Mouse (Mus musculus): ENCODE data around the gene Acads.
"Not testable (repeated sequence)": the region's sequence is repeated elsewhere in the genome, so short reads cannot be mapped to it uniquely, and the experiment has no call there.

Gene Acads

DNA sequence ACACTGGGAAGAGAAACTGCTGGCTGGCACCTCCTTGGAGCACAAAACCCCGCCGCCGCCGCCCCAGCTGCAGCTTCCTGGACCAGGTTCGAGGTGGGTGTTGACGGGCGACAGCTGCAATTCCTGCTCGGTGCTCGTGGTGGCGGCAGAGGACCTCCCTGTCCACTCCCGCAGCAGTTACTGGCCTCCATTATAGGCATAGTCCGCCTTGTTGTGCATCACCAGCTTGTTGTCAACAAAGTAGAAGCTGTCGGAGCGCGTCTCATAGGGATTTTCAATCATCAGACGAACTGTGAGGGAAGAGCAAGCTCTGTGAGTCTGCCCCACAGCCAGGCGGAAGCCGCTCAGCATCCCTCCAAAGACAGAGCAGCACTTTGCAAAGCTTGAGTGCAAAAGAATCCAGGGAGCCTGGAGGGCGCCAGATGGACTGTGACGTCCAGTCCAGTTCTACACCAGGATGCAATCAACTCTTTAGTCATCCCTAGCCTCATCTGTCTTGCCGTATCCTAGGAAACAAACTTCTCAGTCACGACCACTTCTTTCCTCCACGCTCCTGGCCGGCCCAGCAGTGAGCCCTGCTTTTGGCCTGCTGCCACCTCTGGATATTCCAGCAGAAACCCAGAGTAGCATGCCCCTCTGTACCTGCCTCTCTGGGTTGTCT, 6.2 kb upstream of the Acads start:
- DNase-seq (ENCODE audit: extremely low read depth, insufficient read length, low spot score) = peak; percentile 67

DNA sequence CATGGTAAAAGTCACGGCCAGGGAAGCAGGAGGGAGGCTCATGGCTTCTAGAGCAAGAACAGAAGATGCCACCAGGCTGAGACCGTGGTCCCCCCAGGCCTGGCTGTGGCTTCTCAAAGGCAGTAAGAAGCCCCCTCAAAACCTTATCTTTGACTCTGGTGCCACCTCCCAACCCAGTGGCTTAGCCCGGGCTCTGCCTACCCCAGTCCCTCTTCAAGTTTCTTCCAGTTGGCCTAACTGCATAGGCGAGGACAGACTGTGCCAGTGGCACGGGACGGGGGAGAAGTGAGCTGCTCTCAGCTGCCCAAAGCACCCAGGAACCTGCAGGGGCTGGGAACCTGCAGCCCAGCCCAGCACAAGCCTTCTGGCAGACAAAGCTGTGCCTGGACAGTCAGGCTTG, 5.5 kb upstream of the Acads start:
- no peak for DNase-seq (ENCODE audit: extremely low read depth, insufficient read length, low spot score)

DNA sequence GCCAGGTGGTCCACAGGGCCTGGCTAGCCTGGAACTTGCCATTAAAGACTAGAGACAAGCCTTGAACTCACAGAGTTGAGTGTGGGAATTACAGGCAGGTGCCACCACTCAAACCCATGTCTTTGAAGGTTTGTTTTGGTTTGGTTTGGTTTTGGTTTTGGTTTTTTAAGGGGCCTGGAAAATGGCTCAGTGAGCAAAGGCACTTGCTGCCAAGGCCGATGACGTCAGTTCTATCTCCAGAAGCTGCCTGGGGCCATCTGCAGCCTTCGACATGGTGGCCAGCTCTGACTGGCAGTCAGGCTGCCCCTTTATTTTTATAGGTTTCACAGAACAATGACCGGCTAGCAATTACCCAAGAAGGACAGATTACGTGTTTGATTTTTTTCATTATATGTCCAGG, 1.8 kb upstream of the Acads start:
- peak; percentile 52 for DNase-seq (ENCODE audit: extremely low read depth, insufficient read length, low spot score)

DNA sequence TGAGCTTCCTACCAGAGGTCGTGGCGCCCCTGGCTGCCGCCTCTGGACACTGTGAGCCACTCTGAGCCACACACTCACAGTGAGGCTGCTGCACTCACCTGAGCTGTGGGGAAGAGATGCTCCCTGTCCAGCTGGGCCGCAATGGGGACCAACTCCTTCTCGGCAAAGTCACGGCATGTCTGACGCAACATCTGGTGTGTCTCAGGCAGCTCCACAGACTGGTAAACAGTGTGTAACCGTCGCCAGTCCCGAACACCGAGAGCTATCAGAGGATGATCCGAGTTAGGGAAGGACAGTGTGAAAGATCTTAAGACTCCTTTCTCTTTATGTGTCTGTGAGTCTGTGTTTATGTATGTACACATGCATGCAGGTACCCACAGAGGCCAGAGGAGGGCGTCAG, 1.7 kb downstream of the Acads start:
- no peak for DNase-seq (ENCODE audit: extremely low read depth, insufficient read length, low spot score)

DNA sequence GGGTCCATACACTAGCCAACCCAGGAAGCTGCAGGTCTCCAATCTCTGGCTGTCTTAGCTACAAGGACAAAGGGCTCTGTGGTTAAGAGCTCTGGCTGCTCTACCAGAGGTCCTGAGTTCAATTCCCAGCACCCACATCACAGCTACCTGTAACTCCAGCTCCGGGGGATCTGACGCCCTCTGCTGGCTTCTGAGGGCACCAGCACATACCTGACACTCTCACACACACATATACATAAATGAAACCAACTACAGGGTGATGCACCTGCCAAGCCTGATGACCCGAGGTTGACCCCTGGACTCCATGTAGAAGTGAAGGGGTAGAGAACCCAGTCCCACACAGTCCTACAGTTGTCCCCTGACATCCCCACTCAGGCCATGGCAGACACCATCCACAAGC, 2.7 kb downstream of the Acads start:
- no peak for DNase-seq (ENCODE audit: extremely low read depth, insufficient read length, low spot score)

DNA sequence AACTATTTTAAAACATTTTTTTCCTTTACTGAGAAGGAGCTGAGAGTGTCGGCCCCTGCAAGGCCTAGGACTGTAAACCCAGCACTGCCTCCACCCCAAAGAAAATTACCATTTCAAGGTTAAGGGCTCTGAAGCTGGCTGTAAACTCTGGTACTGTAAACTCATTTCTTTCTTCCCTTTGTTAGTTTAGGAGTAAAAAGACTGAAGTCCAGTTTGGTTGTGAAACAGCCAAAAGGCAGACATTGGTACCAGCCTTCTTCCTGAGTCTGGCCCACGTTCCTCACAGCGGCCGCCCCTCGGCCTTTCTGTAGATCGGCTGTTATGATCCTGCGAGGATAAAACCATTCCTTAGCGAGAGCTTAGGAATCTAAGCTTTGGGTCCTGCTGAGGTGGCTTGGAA, 4.6 kb downstream of the Acads start:
- DNase-seq (ENCODE audit: extremely low read depth, insufficient read length, low spot score) = no peak

DNA sequence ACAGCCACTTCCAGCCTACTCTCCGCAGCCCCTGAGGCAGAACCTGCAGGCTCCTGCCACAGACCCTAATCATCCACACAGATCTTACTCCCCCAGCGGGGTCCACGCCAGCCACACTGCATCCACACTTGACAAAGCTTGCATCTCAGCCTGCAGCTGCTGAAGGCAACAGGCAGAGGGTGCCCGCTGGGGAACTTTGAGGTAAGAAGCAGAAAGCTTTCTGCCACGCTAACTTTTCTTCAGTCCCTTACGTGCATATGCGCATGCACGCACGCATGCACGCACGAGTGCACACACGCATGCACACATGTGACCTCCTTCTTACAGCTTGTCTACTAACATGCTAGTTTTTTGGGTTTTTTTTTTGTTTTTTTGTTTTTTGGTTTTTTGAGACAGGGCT, 5.9 kb downstream of the Acads start:
- DNase-seq (ENCODE audit: extremely low read depth, insufficient read length, low spot score) = no peak

DNA sequence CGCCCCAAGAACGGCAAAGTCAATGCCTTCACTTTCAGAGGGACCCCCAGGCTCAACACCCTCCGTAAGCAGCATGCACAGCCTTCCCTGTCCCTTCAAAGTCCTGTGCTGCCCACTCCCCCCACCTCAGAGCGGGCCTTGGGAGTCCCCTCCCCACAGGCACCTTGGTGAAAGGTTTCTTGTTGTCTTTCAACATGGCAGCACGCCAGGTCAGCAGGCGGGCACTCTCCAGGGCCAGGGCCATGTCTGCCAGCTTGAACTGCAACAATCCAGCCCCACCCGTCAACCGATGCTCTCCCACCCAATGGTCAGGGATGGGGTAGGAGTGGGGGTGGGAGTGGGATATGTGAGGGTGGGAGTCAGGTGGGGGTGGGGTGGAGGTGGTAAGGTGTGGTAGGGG, 8.0 kb downstream of the Acads start:
- no peak for DNase-seq (ENCODE audit: extremely low read depth, insufficient read length, low spot score)

DNA sequence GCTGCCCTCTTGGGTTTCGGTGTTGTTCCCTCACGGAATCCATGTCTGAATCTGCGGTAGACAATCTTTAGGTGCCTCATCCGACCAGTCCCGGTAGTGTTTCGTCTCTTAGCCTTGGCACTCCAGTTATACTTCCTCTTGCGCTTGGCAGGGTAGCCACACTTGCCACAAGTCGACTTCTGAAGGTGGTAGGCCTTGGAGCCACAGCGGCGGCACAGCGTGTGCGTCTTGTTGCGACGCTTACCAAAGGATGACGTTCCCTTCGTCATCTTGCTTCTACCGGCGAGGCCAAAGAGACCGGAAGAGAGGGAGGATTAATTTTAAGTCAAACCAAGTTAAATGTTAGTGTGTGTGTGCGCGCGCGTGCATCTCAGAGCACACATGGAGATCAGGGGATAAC, 15.9 kb downstream of the Acads start:
- not testable (repeated sequence) for DNase-seq (ENCODE audit: extremely low read depth, insufficient read length, low spot score)

DNA sequence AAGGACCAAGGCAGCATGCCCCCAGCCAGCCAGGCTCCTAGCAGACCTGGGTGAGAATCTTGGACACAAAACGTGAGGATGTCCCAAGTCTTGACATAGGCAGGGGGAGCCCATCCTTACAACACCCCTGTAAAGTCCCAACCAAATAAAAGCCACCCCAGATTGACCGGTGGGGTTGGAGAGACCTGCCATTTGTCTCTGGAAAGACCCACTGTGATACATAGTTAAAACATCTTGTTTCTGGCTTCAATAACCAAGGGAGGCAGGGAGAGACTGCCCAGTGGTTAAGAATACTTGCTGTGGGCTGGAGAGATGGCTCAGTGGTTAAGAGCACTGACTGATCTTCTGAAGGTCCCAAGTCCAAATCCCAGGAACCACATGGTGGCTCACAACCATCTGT, 16.9 kb downstream of the Acads start:
- DNase-seq (ENCODE audit: extremely low read depth, insufficient read length, low spot score) = no peak

DNA sequence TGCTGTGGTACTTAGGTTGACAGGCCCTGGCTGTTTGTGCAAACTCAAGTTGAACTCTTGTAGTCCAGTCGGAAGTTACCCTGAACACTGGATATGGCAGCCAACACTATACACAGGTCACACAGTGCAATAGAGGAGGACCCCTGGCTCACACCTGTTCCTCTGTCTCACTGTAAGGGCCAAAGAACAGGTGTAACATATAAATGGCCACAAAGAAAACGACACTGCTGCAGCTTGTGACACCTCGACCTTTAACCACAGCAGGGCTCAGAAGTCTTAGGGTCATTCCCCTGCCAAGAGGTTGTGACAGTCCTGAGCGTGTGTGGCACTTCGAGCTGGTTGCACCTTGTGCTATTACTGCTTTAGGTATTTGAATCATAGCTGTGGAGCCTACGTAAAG, 18.7 kb downstream of the Acads start:
- no peak for DNase-seq (ENCODE audit: extremely low read depth, insufficient read length, low spot score)

DNA sequence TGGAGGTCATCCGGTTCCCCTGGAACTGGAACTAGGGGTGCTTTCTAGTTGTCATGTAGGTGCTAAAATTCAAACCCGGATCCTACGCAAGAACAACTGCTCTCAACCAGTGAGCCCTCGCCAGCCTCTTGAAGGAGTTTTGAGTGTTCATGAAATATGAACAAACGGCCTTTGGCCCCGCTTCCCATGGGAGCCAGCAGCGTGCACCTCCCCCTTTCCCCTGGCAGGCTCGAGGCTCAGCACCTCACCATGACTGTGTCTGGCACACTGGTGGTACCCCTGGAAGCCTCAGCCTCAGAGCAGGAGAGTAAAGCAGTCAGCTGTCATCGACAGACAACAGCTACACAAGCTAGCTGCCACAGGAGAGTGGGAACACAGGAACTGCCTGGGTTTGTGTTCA, 19.2 kb downstream of the Acads start:
- no peak for DNase-seq (ENCODE audit: extremely low read depth, insufficient read length, low spot score)

DNA sequence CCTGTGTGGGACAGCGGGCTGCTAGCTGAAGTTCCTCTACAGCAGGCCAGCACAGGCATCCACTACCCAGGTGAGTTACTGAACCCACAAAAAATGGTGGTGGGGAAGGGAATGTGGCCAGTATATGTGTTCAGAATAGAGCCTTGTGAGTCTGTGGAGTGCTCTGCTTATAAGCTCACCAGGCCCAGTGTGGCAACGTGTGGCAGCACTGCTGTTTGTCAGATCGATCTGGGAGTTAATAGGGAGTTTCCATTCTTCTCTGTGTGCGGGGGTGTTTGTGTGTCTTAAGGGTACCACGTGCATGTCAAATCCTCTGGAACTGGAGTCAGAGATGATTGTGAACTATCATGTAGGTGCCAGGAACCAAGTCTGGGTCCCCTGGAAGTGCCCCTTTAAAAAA, 19.6 kb downstream of the Acads start:
- no peak for DNase-seq (ENCODE audit: extremely low read depth, insufficient read length, low spot score)

DNA sequence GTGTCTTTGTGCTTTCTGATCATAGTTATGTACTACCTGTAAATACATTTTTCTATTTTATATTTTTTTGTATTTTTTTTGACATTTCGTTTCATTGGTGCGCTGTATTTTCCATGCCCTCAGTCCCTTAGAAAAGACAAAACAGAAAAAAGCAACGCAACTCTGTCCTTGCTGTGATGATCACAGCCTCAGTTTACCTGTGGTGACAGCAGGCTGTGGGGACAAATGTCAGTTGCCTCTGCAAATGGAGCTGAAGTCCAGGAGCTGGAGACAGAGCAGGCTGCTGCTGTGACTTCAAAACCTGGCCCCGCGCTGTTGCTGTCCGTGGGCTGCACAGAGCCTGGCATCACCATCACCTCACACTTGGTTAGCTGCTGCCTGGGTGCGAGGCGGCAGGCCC, 21.0 kb downstream of the Acads start, which contains the start of gene Gm10401:
TSS of gene Gm10401 (minus strand) at position 101 of the 400 bp plus-strand sequence.
- DNase-seq (ENCODE audit: extremely low read depth, insufficient read length, low spot score) = no peak

DNA sequence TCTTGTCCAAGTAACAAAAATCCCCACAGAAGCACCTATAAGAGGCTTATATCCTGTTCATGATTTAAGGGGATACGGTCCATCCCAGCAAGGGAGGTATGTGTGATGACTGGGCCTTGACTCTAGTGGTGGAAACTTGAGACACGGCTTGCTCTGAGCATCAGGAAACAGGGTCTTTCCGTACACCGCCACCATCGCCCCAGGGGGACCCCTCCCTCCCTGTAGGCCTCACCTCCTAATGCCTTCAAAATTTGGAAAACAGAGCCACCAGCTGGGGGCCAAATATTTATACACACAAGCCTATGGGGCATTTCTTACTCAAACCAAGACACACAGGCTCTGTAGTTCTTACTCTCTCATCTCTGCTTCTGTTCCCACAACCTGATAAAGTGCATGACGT, 27.4 kb downstream of the Acads start:
- DNase-seq (ENCODE audit: extremely low read depth, insufficient read length, low spot score) = no peak

DNA sequence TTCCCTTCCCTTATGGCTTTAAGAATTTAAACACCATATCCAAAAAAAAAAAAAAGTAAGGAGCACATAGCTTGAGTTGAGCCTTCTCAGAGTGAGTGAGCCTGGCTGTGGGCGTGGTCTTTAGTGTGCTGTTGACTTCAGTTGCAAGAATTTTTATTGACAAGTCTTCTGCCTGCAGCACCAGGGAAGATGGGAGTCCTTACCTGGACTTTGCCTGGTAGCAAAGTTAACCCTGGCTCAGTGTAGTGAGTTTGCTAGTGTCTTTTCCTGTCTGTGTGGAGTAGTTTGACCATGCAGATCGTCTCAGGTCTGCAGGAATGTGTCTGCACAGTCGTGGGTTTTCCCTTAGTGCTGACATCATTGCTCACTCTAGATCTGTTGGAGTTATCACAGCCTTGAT, 28.1 kb downstream of the Acads start:
- no peak for DNase-seq (ENCODE audit: extremely low read depth, insufficient read length, low spot score)

DNA sequence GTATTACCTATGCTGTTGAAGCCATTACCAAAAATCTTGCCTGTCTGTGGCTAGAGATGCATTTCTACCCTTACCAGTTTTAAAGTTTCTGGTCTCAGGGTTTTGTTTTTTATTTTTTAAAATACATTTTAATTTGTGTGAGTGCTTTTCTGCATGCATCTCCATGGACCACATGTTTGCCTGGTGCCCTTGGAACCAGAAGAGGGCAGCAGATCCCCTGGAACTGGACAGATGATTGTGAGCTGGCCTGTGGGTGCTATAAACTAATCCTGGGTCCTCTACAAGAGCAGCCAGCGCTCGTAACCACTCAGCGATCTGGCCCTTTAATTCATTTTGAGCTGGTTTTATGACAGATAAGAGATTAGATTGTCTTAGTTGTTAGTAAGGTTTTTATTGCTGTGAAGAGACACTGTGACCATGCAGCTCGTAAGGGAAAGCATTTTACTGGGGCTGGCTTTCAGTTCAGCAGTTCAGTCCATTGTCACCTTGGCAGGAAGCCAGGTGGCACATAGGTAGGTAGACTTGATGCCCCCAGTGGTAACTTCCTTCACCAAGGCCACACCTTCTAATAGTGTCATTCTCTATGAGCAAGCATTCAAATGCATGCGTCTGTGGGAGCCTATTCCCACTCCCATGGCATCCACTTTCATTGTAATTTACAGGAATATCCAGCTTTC, 29.4 kb downstream of the Acads start:
- DNase-seq (ENCODE audit: extremely low read depth, insufficient read length, low spot score) = no peak

DNA sequence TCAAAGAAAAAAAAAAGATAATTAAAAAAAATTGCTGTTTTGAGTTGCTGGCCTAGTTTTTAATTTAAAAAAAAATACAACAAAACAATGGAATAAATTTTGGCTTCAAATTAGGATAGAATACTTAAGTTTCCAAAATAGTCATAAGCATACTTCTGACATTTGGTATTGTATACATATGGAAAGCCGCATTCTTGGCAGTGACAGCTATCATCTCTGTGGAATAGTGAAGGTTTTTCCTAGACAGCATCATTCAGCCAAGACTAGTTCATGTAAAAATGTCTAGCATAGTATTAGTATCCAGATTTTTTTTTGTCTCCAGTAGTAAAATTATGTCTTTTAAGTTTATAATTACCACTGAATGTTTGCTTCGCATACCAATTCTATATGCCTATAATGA, 33.5 kb downstream of the Acads start:
- DNase-seq (ENCODE audit: extremely low read depth, insufficient read length, low spot score) = no peak

DNA sequence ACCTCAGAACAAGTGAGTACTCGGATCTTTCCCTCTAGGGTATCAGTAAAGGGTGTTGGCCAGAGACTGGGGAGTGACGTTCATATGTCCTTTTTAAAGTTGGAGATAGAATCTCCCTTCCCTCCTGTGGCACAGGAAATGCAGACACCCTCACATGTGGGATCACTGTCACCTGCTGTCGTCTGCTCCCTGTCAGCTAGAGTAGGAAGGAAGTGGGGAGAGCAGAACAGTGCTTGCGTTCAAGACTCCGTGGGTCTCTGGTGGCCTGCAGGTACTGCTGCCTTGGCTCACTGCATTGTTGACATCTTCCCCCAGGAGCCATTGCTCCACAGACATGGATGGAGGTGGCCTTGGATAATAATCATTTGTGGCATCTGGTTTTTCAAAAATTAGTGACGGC, 35.7 kb downstream of the Acads start:
- DNase-seq (ENCODE audit: extremely low read depth, insufficient read length, low spot score) = no peak

DNA sequence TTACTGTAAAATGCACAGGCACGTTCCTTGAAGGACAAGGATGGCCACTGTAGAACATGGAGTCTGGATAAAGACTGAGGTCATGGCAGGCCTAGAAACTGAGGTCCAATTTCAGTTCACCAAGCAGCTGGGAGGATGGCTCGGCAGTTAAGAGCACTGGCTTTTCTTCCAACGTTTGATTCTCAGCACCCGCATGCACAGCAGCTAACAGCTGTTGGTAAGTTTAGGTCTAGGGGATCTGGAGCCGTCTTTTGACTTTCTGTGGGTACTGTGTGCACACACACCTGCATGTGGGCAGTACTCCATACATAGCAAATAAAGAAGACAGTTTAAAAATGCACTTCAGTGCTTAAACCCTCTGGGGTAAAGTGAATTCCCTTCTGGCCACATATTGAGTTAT, 37.5 kb downstream of the Acads start:
- DNase-seq (ENCODE audit: extremely low read depth, insufficient read length, low spot score) = no peak

DNA sequence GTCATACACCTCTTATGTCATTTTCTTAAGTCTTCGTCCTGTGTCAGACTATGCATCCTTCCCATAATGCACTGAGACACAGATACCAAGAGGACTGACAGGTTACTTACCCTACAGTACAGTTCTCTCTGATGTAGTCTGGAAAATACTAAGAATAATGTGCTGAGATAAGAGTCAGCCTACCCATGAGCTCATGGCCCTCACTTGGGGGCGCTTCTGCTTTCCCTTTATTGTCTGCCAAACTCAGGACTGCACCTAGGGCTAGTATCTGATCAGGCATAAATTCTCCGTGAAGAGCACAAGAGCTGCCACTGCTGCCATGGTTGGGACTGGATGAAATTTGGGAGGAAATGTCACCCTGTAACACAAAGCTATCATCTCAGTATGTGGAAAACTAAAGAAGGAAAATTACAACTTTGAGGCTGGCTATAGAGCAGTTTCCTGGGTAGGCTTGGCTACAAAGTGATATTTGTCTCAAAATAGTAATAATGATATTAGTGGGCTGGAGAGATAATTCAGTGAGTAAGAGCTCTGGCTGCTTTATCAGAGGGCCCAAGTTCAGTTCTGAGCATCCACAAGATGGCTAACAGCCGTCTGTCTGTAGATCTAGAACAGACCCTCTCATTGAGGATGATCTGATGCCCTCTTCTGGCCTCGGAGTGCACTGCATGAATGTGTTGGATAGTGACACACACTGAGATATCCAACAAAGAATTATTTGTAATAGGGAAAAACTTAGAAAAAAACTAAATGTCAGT, 42.8 kb downstream of the Acads start:
- no peak for DNase-seq (ENCODE audit: extremely low read depth, insufficient read length, low spot score)

DNA sequence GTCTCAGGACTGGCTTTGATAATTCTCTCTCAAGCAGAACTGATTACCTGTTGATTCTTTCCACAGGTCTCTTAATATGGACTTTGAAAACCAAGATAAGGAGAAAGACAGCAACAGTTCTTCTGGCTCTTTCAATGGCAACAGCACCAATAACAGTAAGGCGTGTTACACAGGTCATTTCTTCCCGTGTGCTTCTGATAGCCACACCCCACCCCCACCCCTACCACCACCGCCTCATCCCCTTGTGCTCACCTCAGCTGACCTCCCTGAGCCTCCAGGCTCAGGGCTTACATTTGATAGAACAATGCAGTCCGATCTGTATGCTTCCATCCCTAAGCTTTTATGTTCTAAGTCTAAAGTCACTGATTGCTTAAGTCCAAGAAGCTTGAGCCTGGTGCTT, 44.4 kb downstream of the Acads start:
- no peak for DNase-seq (ENCODE audit: extremely low read depth, insufficient read length, low spot score)

All from 3134 (cell line).